Mouse (Mus musculus) stomach, postnatal 0 days (tissue): Measurements from ENCODE around the gene Spata18.

Experiments used
- CTCF ChIP-seq: IDR thresholded peaks from 2 replicates; pipeline ENCODE4 v1.5.1; 2016; ENCODE audit warnings: antibody characterized with exemption, low read depth, mild to moderate bottlenecking, moderate library complexity
- EP300 ChIP-seq: optimal IDR thresholded peaks from 2 replicates; pipeline ENCODE3; 2016; ENCODE audit warnings: antibody characterized with exemption

DNA sequence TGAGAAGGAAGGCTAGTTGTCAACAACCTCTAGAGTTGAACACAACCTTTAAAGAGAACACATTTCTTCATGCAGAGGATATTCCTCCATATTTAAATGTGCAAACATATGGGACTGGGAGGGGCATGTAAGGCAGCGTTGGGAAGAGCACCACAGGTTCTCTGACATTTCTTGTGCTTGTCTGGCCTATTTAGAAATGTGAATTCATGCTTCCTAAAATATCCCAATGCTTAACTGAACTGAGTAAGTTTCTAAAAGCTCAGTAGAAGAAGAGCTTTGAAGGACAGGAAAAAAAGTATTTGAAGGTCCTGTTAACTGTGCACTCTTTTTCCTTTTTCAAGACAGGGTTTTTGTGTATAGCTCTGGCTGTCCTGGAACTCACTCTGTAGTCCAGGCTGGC lies 32.2 kb upstream of the Spata18 start:
- TF ChIP-seq CTCF (no peak), EP300 (no peak)
